Mouse (Mus musculus) erythroblast, adult 5-6 weeks (primary cell): ENCODE results near the gene Neb. TPM values are rescaled to one million over a fixed set of nuclear protein-coding genes. Genes with fewer than 3 reads are reported as not detected.
"Not testable (repeated sequence)": the region's sequence is repeated elsewhere in the genome, so short reads cannot be mapped to it uniquely, and the experiment has no call there.

Source experiments
- ATAC-seq: replicated peaks from 2 replicates; pipeline ENCODE4 v1.8.0; 2016; ENCODE audit warnings: moderate number of reproducible peaks, mild to moderate bottlenecking, moderate TSS enrichment, inconsistent platforms; ENCODE audit not compliant: poor library complexity, low FRiP score, severe bottlenecking
- total RNA-seq, 2 experiments: library from RNA; stranded (forward) in 1 of 2; stranded (reverse) in 1 of 2; fragments of 150-400 nt in 1 of 2; fragments of 200-764, 138-1000 nt in 1 of 2; gene quantifications; 2 replicates each; pipeline versions ENCODE4 v1.2.3 to v1.2.4; 2015 to 2017; ENCODE audit warnings: low replicate concordance in 2 of 2

Neb gene
- total RNA-seq, 2 experiments from 2014 or later, result not detected

DNA sequence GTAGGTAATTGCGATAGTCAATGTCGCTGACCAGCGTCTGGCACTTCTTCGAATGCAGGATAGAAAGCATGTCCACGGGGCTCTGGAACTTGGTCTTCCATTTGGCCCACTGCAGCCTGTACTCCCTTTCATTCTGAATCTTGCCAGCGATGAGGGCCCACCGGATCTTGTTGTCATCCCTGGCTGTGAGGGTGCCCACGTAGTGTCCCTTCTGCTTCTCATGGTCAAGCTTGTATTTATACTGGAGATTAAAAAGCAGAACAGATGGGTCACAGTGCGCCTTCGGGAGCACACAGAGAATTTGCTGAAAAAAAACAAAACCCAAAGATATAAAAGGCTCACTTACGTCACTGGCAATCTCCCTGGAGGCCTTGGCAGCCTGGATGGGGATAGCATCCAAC, 165.7 kb downstream of the Neb start:
- ATAC-seq, result no peak

DNA sequence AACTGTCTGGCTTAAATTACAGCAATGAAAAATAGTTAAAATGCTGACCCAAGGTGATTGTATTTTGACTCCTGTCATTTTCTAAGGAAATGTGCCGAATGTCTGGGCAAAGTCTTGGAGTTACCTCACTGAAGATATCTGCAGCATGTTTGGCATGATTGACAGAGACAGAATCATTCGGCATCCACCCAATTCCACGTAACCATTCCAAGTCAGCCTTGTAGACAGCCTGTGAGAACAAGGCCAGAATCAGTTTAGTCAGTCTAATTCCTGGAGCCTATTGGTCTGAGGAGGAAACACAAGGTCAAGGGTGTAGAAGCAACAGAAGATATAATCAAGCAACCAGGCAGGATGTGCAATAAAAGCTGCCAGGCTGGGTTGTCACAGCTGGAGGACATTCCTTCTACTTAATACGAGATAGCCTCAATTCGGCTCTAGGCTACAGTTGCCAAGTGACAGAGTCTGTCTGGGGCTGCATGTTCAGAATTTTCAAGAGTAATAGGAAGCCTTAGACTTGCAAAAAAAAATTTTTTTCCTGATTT, 166.8 kb downstream of the Neb start:
- ATAC-seq, result no peak

DNA sequence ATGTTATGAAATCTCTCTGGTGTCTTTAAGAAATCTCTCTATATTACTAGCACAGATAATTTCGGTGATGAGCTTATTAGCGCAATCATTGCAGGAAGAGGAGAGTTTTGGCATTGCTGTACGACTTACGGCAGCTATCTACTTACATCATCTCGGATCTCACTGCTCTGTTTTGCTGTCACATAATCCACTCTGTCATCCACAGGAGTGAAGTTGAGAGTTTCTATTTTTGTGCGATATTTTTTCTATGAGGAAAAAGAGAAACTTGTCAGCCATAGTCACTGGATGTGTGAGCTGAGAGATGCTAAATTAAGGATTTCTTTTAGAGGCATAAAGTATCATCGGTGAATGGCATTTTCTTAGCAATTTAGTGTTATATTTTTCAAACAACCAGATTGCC, 167.6 kb downstream of the Neb start:
- ATAC-seq, result no peak

DNA sequence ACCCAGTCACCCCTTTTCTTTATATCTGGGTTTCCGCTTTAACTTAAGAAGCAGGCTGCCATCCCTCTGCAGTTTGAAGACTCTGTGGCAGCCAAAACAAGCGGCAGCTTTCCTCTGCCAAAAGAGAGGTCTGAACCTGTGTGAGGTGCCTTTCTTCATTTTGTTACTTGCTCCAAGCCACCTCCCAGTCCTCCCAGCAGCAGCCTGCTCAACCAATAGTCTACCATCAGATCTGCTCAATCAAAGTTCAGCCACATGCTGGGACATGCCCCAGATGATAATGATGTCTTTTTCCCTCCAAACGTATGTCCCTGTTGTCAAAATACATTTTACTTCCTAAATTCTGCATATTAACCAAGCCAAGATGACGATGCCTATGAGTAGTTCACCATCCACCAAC, 173.3 kb downstream of the Neb start:
- ATAC-seq, result no peak

DNA sequence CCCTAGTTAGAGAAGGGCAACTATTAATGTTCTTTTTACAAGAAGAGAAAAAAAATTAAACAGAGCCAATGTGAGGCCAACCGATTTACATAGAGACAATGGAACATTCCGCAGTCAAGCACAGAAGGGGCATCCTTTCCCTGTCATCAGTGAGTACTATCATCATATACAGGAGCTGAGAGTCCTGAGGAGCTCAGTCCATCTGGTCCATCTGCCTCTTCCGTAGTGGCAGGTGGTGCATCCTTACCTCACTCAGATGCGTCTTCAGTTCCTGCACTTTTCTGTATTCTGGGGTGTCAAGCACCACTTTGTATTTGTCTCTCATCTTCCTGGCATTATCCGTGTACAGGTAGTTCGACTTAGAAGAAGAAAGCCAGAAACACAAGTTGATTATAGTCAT, 184.6 kb downstream of the Neb start:
- no peak for ATAC-seq

DNA sequence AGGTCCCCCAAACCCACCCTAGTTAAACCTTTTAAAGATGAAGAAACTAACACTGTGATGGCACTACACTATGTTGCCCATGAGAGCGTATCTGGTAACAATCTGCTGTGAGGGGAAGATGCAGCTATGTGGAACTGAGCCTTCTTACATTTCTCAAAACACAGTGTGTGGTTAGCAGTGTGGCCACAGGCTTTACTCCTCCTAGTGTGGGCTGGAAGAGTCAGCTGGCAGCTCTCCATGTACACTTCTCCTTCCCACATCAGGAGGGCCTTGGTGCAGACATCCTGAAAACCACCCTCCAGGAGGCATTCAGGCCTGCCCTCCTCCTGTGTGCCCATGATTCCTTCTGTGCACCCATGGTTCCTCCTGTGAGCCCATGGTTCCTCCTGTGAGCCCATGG, 198.6 kb downstream of the Neb start:
- no peak for ATAC-seq

DNA sequence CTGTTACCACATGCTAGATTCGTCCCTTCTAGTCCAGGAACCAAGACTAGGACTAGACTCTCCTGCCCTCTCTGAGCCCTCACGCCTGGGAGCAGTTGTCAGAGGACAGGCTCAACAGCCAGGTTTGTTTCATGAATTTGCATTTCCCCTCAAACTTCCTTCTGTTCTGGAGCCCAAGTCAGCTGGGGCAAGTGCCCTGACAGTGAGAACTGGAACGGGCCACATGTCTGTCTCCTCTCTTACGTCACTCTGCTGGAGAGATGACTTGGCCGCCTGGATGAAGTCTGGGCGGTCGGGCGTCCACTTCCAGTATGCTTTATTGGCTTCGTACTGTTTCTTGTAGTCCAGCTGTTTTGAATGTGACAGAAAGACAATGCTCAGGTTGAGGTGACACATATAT, 200.5 kb downstream of the Neb start:
- no peak for ATAC-seq

DNA sequence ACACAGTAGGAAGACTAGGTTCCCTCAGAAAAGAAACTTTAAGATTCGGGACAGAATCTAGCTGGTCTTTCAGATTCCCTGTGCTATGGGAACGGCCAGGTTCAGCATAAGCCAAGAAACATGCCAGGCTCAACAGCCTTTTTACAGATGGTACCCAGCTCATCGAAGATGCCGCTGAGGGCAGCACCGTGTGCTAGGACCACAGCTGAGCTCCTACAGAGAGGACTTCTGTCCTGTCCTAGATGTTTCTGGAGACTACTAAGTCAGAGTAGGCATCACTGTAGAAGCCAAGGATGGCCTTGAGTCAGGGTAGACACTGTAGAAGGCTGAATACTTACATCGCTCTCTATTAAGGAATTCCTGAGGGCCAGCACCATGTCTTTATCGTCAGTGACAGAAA, 201.1 kb downstream of the Neb start:
- ATAC-seq, result no peak

DNA sequence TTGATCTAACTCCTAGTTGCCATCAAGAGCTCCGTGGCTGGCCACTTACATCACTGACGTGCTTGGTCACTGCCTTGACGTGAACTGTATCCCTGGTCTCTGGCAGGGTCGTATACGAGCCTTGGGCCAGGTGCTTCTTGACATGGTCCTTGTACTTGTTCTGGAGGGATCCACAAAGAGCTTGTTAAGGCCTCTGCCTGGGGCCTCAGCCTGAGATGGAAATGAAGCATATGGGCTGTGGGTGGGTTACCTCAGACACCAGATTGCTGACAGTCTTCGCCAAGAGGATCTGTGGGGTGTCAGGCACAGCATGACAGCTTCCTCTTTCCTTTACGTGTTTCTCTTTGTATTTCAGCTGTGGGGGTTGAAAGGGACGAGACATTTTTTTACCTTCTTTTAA, 201.7 kb downstream of the Neb start:
- no peak for ATAC-seq

DNA sequence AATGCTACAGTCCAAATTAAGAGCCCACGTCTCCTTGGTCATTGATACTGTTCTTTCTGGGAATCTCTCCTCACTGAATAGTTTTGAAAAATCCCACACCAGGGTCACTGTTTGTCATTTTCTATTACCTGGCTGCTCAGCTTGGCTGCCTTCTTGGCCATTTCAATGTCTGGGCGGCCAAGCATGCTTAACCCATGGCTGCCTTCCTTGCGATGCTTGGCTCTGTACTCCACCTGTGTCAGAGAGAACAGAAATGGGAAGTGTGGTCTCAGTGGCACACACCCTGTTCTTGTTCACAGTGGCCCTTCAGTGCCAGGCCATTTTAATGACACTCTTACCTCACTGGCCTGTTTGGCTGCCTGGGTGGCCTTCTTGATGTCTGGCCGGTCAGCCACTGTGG, 203.3 kb downstream of the Neb start:
- no peak for ATAC-seq

DNA sequence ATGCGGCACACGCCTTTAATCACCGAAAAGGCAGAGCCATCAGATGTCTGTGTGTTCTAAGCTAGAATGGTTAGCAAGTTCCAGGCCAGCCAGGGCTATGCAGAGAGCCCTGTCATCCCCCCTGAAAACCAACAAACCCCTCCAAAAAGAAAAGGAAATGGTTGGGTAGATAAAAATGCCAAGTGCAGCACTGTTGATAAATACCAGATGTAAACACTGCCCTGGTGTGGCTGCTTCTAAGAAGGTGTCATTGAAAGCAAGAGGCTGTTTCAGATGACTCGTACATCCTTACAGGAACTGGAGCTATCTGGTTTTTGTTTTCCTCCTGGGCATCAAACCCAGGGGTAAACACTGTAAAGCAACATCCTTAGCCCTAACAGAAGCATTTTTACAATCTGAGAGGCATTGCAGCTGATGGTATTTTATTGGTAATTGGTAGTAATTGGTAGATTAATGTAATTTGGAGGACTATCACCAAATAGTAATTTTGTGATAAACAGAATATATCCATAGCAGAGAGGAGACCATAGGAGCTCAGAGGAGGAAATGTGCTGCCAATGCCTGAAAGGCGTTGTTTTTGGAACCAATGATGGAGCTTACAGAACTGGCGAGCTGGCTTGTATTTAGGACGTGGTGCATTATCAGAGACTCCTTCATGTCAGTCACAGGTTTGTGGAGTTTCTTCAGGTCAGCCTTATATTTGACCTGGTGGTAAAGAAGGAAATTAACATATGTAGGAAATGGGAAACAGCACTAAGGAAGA, 208.8 kb downstream of the Neb start:
- no peak for ATAC-seq

DNA sequence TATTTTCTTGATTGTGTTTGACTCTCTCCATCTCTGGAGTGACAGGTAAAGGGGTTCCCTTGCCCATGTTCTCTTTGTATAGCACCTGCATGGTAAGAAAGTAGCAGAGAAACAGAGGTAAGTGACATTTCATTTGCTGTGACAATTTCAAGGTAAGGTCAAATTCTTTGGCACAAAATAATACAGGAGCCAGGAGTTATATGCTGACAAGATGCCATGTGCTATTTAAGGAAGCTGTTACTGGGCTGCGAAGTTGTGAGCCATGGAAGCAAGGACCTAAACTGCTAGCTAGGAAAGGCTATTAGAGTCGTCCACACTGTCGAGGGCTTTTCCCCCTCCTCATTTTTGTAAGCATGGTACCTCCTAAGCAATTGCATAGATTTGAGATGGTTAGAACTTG, 225.2 kb downstream of the Neb start:
- ATAC-seq, result no peak

DNA sequence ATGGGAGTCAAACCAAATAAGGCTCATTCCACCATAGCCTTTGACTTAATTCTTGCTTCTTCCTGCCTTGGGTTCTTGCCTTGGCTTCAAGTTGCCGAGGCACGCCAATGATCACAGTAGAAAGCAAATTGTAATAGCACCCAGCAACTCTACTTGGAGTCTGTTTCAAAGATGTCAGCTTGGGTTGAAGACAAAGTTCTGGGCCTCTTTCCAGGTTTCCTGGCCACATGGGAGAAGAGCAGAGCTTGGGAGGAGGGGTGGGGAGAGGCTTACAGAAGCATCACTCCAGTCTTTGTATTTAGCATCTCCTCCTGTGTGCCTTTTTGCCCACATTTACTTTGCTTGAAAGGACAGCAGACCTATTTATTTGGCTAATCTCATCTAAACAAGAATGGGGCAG, 244.9 kb downstream of the Neb start:
- no peak for ATAC-seq

DNA sequence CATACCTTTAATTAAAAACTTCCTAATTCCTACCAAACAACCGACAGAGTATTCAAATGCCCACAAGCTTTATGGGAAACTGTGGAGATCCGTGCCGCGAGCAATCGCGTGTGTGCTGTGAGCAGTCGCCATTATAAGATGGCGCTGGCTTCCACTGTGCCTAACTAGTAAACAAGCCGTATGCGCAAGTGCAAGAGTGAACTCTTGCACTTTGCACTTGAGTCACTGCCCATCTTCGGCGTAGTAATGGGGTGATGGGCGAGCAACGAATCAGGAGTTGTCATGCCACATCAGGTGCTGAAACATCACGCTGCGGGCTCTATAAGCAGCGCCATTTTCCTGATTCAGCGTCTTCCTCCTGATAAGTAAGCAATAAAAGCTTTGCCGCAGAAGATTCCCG, 246.9 kb downstream of the Neb start:
- ATAC-seq, result not testable (repeated sequence)

DNA sequence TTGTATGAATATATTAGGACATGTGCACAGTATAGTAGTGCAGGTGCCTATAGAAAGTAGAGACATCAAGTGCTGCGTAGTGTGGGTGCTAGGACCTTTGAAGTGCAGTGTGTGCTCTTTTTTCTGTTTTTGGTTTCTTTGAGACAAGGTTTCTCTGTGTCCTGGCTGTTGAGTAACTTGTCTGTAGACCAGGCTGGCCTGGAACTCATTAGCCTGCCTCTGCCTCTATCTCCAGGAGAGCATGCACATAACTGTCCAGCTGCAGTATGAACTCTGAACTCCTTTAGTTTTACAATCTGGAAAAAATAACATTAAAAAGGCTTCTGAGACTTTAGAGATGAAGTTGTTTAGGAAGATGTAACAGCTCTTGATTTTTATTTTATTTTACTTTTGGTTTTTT, 264.2 kb downstream of the Neb start:
- no peak for ATAC-seq

Other genes starting within 250 kb of the Neb start
- 9.6 and 11.1 TPM in 2 replicates for gene Arl5a, start 46.4 kb upstream of the Neb start, total RNA-seq (2015; ENCODE audit: low replicate concordance)
- 7.1 and 12.8 TPM in 2 replicates for gene Arl5a, start 46.4 kb upstream of the Neb start, total RNA-seq (2017; ENCODE audit: low replicate concordance)